Mouse (Mus musculus) midbrain, embryonic 15.5 days (tissue): ENCODE measurements around the gene Phgdh. TPM values are rescaled to one million over a fixed set of nuclear protein-coding genes. Genes with fewer than 3 reads are reported as not detected.
A peak's percentile ranks its signal among the peaks of the same experiment; 100 is the strongest.
"Not testable (repeated sequence)": the region's sequence is repeated elsewhere in the genome, so short reads cannot be mapped to it uniquely, and the experiment has no call there.

Experiments
- ATAC-seq: fragments of 200-750 bp; cut with Nextera tagmentation; replicated peaks from 2 replicates; pipeline ENCODE4 v1.8.0; 2017; ENCODE audit warnings: moderate TSS enrichment
- H3K27ac ChIP-seq: fragments of 300-500 bp; sonication (generic); 2 replicates; pipeline ENCODE4 v1.5.1; 2015; ENCODE audit warnings: mild to moderate bottlenecking, inconsistent platforms
- H3K27me3 ChIP-seq: fragments of 300-500 bp; sonication (generic); replicated peaks from 2 replicates; pipeline ENCODE4 v1.6.1; 2015; ENCODE audit warnings: inconsistent platforms
- H3K36me3 ChIP-seq: fragments of 300-500 bp; sonication (generic); replicated peaks from 2 replicates; pipeline ENCODE4 v1.6.1; 2015; ENCODE audit warnings: inconsistent platforms
- H3K4me1 ChIP-seq: fragments of 300-500 bp; sonication (generic); 2 replicates; pipeline ENCODE4 v1.6.1; 2015; ENCODE audit warnings: inconsistent platforms
- H3K4me2 ChIP-seq: fragments of 300-500 bp; sonication (generic); 2 replicates; pipeline ENCODE4 v1.6.1; 2015; ENCODE audit warnings: inconsistent platforms, mild to moderate bottlenecking, moderate library complexity
- H3K4me3 ChIP-seq: fragments of 300-500 bp; sonication (generic); 2 replicates; pipeline ENCODE4 v1.5.1; 2015; ENCODE audit warnings: mild to moderate bottlenecking, inconsistent platforms
- H3K9ac ChIP-seq: fragments of 300-500 bp; sonication (generic); 2 replicates; pipeline ENCODE4 v1.6.1; 2015; ENCODE audit warnings: mild to moderate bottlenecking, inconsistent platforms
- H3K9me3 ChIP-seq: fragments of 300-500 bp; sonication (generic); 2 replicates; pipeline ENCODE4 v1.6.1; 2016; ENCODE audit warnings: inconsistent platforms
- WGBS: fragments of 180-500 bp; shearing (Covaris S2); methylation state at CpG from one replicate; pipeline ENCODE4 v1.1.7; 2015; ENCODE audit warnings: mixed read lengths; 5-methylcytosine and 5-hydroxymethylcytosine counted together
- polyA plus RNA-seq: library from polyadenylated mRNA; unstranded; fragments of >200 nt; fragmentation: Nextera tagmentation; extraction: Ambion mirVana; gene quantifications from 2 replicates; pipeline ENCODE4 v1.2.1, GENCODE M21; 2015

Gene Phgdh
- polyA plus RNA-seq, result 113 and 142 TPM in 2 replicates

DNA sequence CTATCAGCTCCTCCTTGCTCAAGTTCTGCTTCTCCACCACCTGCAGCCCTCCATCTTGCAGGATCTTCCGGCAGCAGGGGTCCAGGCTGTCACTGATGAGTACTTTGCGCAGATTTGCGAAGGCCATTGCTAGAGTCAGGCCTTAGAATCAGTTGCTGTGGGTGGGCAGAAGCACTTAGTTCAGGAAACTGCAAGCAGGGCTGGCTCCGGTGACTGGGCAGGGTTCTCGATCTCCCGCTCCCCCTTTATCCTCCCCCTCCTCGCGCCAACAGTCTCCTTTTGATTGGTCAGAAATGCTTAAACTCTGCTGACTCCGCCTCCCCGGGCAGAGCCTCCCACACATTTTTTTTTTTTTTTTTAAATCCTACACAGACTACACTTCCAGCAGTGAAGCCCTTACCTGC is at the start of gene Phgdh:
Gene Phgdh (minus strand): TSS at position 285 of the 404 bp plus-strand sequence.
- not testable (repeated sequence) for H3K36me3 ChIP-seq, H3K27me3 ChIP-seq, H3K9me3 ChIP-seq
- Histone ChIP-seq H3K4me1 (peaks cover 32% of the 10 kb centered on the region), H3K9ac (peak within 1 kb of the TSS; percentile 52), H3K4me2 (peak within 1 kb of the TSS; percentile 98), H3K27ac (peak within 1 kb of the TSS; percentile 49; the same call in 1 of the 2 replicates), H3K4me3 (peak within 1 kb of the TSS; percentile 54)
- 0% methylated on average over 10 of the region's 10 CpGs for WGBS
- peak; percentile 73 for ATAC-seq

DNA sequence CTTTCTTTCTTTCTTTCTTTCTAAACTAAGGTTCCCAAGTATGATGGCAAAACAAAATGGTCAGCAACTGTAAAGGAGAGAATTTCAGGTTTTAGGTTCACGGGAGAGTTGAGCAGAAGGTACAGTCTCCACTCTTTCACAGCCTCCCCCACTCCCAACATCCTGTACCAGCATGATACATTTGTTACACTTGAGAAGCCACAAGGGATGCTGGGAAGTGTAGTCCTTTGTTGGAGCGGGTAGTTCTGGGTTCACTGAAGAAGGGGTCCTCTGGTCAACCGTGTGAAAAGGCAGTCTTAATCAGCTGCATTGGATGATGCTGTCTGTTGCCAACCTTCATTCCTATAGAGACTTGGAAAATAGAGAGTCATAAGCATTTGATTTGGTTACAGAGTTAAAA is 49.5 kb upstream of the Phgdh start:
- no peaks in the 10 kb centered on the region for H3K36me3 ChIP-seq
- no peaks in the 10 kb centered on the region for H3K27me3 ChIP-seq
- H3K9me3 ChIP-seq, result no peaks in the 10 kb centered on the region
- H3K4me1 ChIP-seq, result peaks cover 18% of the 10 kb centered on the region
- H3K27ac ChIP-seq, result no peak overlapping the region
- no peak overlapping the region for H3K4me3 ChIP-seq
- ATAC-seq, result no peak
- H3K4me2 ChIP-seq, result no peak overlapping the region
- WGBS, result 65% methylated on average over 3 of the region's 3 CpGs
- no peak overlapping the region for H3K9ac ChIP-seq

DNA sequence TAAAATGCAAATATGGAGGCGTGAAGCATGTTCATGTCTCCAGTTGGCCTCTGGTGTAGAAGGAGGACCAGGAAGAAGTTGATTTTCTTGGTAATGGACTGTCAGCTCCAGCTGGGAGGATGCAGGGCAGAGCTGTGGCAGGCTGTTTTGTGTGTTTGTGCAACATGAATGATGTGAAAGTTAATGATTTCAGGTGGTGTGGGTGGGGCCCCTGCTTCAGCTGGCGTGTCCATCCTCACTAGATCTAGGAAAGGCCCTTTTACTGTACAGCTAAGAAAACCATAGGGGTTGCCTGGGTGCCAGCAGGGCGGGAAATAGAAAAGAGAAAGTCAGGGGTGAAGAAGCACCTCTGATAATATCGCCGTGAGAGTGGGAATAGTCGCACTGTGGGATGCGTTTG is 48.0 kb upstream of the Phgdh start:
- Histone ChIP-seq H3K4me3 (no peak overlapping the region), H3K9me3 (no peaks in the 10 kb centered on the region), H3K27ac (no peak overlapping the region), H3K4me2 (no peak overlapping the region), H3K27me3 (no peaks in the 10 kb centered on the region), H3K36me3 (no peaks in the 10 kb centered on the region), H3K4me1 (peaks cover 27% of the 10 kb centered on the region), H3K9ac (no peak overlapping the region)
- 79% methylated on average over 7 of the region's 7 CpGs for WGBS
- ATAC-seq, result no peak

DNA sequence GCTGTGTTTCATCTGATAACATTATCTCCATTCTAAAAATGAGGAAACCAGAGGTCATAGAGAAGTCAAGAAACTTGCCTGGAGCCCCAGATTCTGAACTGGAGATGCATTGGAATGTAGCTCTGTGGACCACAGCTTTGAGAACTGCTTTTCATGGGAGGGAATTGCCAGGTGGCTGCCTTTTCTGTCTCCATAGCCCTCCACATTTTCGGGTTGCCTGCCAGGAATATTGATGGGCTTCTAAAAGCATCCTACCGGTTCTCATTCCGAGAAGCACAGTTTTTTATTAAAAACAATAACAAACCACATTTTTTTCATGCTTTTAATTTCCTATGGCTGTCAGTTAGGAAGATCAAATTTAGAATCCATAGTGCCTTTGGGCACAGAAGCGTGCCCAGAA is 47.3 kb upstream of the Phgdh start:
- no peaks in the 10 kb centered on the region for H3K9me3 ChIP-seq
- no peaks in the 10 kb centered on the region for H3K27me3 ChIP-seq
- H3K36me3 ChIP-seq, result no peaks in the 10 kb centered on the region
- H3K4me3 ChIP-seq, result no peak overlapping the region
- H3K27ac ChIP-seq, result no peak overlapping the region
- no peak overlapping the region for H3K4me2 ChIP-seq
- H3K9ac ChIP-seq, result no peak overlapping the region
- ATAC-seq, result no peak
- H3K4me1 ChIP-seq, result peaks cover 27% of the 10 kb centered on the region
- WGBS, result 71% methylated on average over 4 of the region's 4 CpGs

DNA sequence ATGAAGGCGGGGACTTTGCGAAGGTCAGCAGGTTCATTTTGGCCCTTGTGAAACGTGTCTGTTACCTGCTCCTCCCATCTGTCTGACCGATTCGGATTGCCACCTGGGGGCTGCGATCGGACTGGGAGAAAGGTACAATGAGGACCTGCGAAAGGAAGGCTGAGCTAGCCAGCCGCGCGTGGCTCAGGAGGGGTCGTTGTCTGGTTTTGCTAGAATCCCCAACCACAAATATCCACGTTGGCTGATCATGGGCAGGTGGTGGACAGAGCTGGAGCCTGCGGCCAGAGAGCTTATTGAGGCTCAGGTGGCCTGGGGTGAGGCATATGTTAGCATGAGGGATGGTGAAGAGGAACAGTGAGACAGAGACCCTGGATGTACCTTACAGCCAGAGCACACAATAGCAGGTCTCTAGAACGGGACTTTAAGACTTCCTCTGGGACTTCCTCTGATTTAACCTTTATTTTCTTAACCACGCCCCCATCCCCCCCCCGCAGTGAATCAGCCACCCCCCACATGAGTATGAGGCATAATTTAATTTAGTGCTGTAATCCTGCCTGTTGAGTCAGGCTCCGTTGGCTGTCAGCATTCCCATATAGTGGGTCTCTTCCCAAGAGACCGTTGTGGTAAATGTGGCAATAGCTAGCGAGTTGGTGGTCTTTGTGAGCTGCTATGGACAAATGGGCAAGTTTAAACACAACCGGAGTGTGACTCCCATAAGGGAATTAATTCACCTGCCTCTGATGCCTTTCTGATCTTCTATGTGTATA is 43.4 kb upstream of the Phgdh start:
- ATAC-seq, result peak; percentile 48
- H3K9ac ChIP-seq, result peak overlapping the region; percentile 85
- H3K27ac ChIP-seq, result peak overlapping the region; percentile 93
- H3K27me3 ChIP-seq, result 0 out of 2 replicates have a peak, but pooled peaks cover 2% of the 10 kb centered on the region
- WGBS, result 5% methylated on average over 21 of the region's 21 CpGs
- no peaks in the 10 kb centered on the region for H3K36me3 ChIP-seq
- H3K4me3 ChIP-seq, result peak overlapping the region; percentile 80
- H3K4me2 ChIP-seq, result peak overlapping the region; percentile 84
- no peaks in the 10 kb centered on the region for H3K9me3 ChIP-seq
- H3K4me1 ChIP-seq, result peaks cover 27% of the 10 kb centered on the region

DNA sequence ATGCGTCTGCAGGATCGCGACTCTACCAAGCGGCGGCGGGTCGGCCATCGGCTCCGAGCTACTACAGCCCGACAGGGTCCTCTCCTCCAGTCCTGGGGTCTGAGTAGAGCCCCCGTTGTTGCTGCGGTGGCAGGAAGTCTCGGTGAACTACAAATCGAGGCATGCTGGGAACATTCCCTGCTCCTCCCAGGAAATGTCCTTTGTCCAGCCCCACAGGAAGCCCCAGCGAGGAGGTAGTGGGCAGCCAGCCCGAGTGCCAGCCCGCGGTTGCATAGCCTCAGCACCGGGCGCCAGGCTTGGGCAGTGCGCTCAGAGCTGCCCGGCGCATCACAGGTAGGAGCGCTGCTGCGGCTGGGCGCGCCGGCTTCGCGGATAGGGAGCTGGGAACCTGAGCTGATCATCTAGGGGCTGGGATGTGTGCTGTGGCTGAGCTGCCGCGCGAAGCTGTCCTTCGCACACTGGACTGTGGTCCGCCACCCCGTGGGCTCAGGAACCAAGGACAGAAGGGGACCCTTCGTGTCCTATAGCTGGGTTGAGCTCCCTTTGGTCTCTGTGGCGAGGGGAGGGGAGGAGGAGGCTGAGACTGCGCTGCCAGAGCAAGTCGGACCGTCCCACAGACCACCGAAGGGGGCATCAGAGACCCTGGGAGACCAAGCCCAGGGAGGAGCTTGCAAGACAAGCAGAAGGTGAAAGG is 42.6 kb upstream of the Phgdh start, which contains the start of gene Zfp697:
Gene Zfp697 (plus strand): TSS at position 216 of the 694 bp plus-strand sequence.
- WGBS, result under 1% methylated on average over 42 of the region's 42 CpGs
- ATAC-seq, result peak; percentile 96
- H3K36me3 ChIP-seq, result no peaks in the 10 kb centered on the region
- H3K4me1 ChIP-seq, result peaks cover 27% of the 10 kb centered on the region
- peak within 1 kb of the TSS; percentile 93 for H3K27ac ChIP-seq
- peak within 1 kb of the TSS; percentile 80 for H3K4me3 ChIP-seq
- peak within 1 kb of the TSS; percentile 84 for H3K4me2 ChIP-seq
- 0 out of 2 replicates have a peak, but pooled peaks cover 2% of the 10 kb centered on the region for H3K27me3 ChIP-seq
- H3K9me3 ChIP-seq, result no peaks in the 10 kb centered on the region
- H3K9ac ChIP-seq, result peak within 1 kb of the TSS; percentile 85

DNA sequence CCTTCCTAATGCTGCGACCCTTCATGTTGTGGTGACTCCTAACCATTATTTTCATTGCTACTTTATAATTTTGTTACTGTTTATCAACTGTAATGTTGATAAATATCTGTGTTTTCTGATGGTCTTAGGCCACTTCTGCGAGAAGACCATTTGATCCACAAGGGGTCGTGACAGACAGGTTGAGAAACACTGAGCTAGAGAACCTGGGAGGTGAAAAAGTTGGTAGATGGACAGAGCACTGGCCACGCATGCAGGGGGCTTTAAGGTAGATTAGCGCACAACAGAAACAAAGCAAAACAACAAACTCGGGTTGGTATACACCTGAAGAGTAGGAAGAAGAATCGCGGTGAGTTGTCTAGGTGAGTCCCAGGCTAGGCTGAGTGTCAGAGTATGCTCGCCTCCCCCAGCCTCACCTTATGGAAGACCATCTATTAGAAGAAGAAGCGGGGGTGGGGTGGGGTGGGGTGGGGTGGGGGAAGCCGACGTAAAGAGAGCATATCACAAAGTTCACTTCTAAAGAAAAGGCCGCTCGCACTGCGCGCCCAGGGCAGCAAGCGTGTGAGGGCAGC is 42.0 kb upstream of the Phgdh start:
- peaks cover 26% of the 10 kb centered on the region for H3K4me1 ChIP-seq
- H3K4me2 ChIP-seq, result peak overlapping the region; percentile 84
- ATAC-seq, result peak; percentile 64
- H3K27me3 ChIP-seq, result 0 out of 2 replicates have a peak, but pooled peaks cover 2% of the 10 kb centered on the region
- H3K9me3 ChIP-seq, result no peaks in the 10 kb centered on the region
- WGBS, result 9% methylated on average over 17 of the region's 17 CpGs
- no peaks in the 10 kb centered on the region for H3K36me3 ChIP-seq
- peak overlapping the region; percentile 80 for H3K4me3 ChIP-seq
- peak overlapping the region; percentile 93 for H3K27ac ChIP-seq
- H3K9ac ChIP-seq, result peak overlapping the region; percentile 85

DNA sequence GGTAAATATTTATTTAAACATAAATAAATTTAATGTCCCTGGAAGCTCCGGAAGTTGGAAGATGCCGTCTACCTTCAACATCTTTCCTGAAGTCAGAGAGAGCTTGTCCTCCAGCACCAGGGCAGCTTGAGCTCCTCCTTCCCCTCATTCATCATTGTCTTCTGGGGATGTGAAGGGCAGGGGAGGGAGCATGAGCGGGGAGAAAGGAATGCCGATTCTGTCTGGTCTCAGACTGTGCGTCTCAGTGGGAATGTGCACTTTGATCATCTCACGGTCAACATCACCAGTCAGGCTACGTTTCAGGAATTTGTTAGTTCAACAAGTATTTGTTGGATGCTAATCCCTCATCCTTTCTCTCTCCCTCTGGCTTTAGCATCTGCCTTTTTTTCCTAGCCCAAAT is 39.4 kb upstream of the Phgdh start:
- Histone ChIP-seq H3K36me3 (no peaks in the 10 kb centered on the region), H3K4me3 (no peak overlapping the region), H3K9ac (no peak overlapping the region), H3K4me2 (no peak overlapping the region), H3K27me3 (0 out of 2 replicates have a peak, but pooled peaks cover 2% of the 10 kb centered on the region), H3K9me3 (no peaks in the 10 kb centered on the region), H3K4me1 (peaks cover 8% of the 10 kb centered on the region), H3K27ac (no peak overlapping the region)
- ATAC-seq, result no peak
- 23% methylated on average over 7 of the region's 7 CpGs for WGBS

DNA sequence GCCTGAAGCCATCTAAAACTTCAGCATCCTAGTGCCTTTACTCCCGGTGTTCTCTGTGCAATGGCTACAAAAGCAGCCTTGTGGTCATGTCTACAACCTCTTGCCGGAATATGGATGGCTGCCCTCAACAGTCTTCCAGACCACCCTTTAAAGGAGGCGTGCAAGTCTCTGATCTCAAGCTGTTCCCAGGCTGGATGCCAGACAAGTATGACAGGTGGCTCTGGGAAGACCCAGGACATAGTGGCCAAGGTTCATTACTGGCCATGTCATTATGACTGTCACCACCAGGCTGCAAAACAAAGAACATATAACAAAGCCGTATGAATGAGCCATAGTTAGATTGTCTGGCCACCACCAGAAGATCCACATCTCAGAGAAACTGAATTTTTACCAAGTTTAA is 38.5 kb upstream of the Phgdh start:
- Histone ChIP-seq H3K9ac (no peak overlapping the region), H3K4me3 (no peak overlapping the region), H3K36me3 (no peaks in the 10 kb centered on the region), H3K27ac (no peak overlapping the region), H3K9me3 (no peaks in the 10 kb centered on the region), H3K4me2 (no peak overlapping the region), H3K27me3 (0 out of 2 replicates have a peak, but pooled peaks cover 2% of the 10 kb centered on the region), H3K4me1 (no peaks in the 10 kb centered on the region)
- ATAC-seq, result no peak
- 90% methylated on average over 4 of the region's 4 CpGs for WGBS

DNA sequence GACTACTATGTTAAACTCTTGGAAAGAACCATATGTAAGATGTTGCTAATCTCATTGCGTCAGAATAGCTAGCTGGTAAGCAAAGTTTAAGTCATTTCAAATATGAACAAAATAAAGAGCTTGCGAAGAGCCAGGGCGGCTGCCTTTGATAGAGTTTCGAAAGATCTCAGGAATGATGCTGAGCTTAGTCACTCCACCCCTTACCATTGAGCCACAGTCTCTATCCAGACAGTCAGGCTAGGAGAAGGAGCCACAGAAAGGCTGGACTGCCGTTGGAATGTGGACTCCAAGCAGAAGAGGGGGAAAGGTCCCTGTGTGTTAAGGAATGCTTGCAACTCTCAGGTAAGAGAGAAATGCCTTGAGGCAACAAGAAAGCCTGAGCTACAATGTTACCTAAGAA is 35.2 kb upstream of the Phgdh start:
- no peak overlapping the region for H3K9ac ChIP-seq
- no peak for ATAC-seq
- no peaks in the 10 kb centered on the region for H3K4me1 ChIP-seq
- H3K27ac ChIP-seq, result no peak overlapping the region
- H3K4me3 ChIP-seq, result no peak overlapping the region
- H3K9me3 ChIP-seq, result no peaks in the 10 kb centered on the region
- no peaks in the 10 kb centered on the region for H3K36me3 ChIP-seq
- WGBS, result 91% methylated on average over 5 of the region's 5 CpGs
- no peaks in the 10 kb centered on the region for H3K27me3 ChIP-seq
- no peak overlapping the region for H3K4me2 ChIP-seq

DNA sequence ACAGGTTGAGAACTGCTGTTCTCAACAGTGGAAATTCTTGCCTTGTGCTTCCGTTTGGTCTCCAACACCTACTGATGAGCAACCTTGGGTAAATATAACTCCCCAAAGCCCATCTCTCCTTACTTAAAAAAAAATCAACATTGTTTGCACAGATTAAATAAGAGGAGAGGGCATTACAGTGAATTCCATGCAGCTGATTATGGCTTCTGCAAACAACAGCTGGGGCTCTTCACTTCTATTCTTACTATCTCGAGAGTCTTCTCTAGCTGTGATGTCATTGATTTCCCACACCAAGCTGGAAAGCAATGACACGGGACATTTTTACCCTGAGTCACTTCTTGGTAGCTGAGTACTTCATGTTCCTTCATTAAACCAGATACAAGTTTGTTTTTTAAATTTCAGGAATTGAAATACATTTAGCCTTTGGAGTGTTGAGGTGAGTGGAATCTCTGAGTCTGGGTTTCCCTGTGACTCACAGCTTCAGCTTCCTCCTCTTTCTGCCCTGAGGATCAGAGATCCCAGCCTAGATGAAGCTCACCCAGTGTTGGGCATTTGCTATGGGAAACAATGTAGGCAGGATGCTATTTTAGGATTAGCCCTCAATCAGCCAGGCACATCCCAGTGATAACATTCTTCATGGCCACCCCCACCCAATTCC is 34.4 kb upstream of the Phgdh start:
- ATAC-seq, result no peak
- H3K9ac ChIP-seq, result no peak overlapping the region
- H3K4me1 ChIP-seq, result no peaks in the 10 kb centered on the region
- H3K9me3 ChIP-seq, result no peaks in the 10 kb centered on the region
- WGBS, result 72% methylated on average over 3 of the region's 3 CpGs
- no peaks in the 10 kb centered on the region for H3K36me3 ChIP-seq
- no peak overlapping the region for H3K4me2 ChIP-seq
- no peak overlapping the region for H3K27ac ChIP-seq
- no peaks in the 10 kb centered on the region for H3K27me3 ChIP-seq
- no peak overlapping the region for H3K4me3 ChIP-seq

DNA sequence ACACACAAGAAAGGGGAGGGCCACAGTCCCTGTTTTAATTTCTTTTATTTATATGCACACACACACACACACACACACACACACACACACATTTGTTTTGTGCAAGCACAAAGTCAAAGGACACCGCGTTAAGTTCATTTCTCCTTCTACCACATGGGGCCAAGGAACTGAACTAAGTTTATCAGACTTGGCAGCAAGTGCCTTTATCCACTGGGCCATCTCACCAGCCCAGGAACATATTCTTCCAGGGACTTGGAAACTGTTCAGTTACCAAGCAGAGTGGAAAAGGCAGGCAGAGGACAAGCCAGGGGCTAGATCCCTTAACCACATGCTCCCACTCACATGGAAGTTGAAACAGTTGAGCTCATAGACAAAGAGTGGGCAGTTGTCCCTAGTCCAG is 29.0 kb upstream of the Phgdh start:
- Histone ChIP-seq H3K4me3 (no peak overlapping the region), H3K4me2 (no peak overlapping the region), H3K27ac (no peak overlapping the region), H3K9ac (no peak overlapping the region), H3K9me3 (no peaks in the 10 kb centered on the region), H3K27me3 (no peaks in the 10 kb centered on the region), H3K4me1 (no peaks in the 10 kb centered on the region), H3K36me3 (no peaks in the 10 kb centered on the region)
- ATAC-seq, result no peak
- WGBS, result 92% methylated on average over 2 of the region's 2 CpGs
